34 mouse cellular contexts compared by ENCODE assay signal in the genomic region with DNA sequence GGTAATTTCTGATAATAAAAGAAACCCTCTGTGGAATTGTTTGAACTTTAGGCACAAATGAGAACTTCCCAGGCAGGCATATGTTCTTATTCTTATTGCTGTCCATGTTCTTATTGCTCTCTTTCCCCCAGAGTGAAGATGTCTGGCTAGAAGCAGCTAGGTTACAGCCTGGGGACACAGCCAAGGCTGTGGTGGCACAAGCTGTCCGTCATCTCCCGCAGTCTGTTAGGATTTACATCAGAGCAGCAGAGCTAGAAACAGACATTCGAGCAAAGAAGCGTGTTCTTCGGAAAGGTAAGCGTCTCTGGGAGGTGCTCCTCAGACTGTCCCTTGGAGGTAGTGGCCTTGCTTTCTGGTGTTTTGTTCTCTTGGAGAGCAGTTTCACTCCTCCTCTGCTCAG. TPM values are rescaled to one million over a fixed set of nuclear protein-coding genes. Genes with fewer than 3 reads are reported as not detected.
DNase-seq lines count a peak whose midpoint lies in the region; TF ChIP-seq lines count a peak whose summit lies in the region.
"Had no signal": no experiment of that assay in that cellular context is flagged by ENCODE, and none has a peak within 500 bp of the region (broad histone marks: within the 10 kb centered on the region; RNA-seq: fewer than 3 reads in every experiment).

No protein-coding gene starts in this region.

- WGBS in cerebellum, adult 2 months: 17% methylated on average over 6 of the region's 6 CpGs

- H3K4me3 ChIP-seq in cerebellum, adult 2 months (replicated peaks; ENCODE audit: insufficient read depth, low read depth, low read length): no peak overlapping the region
- H3K4me3 ChIP-seq: embryonic facial prominence, embryonic 12.5 days; forebrain, embryonic 15.5 days; heart, adult 2 months; heart, embryonic 12.5 days; kidney, embryonic 15.5 days; limb, embryonic 10.5 days; limb, embryonic 15.5 days; liver, embryonic 13.5 days had no signal

- H3K27ac ChIP-seq in cerebellum, adult 2 months (ENCODE audit: insufficient read depth, low read length): peak overlapping the region; percentile 4; the same call in 1 of the 2 replicates
- H3K27ac ChIP-seq: embryonic facial prominence, embryonic 12.5 days; forebrain, embryonic 15.5 days; heart, adult 2 months; hindbrain, embryonic 14.5 days; kidney, embryonic 15.5 days; limb, embryonic 10.5 days; limb, embryonic 15.5 days; liver, embryonic 13.5 days had no signal

- DNase-seq in layer of hippocampus, adult 11-12 months (ENCODE audit: low spot score): peak; percentile 15
- no peak for DNase-seq in layer of hippocampus, postnatal 25 days (ENCODE audit: extremely low spot score in 1 of 2, low spot score in 1 of 2)
- peak; percentile 57 to 72 for DNase-seq in cerebellum, adult 2 months
- DNase-seq in cerebellum, postnatal 14 days: peak; percentile 37 to 55
- peak; percentile 22 to 27 for DNase-seq in layer of hippocampus, postnatal 14 days (ENCODE audit: low spot score in 2 of 2)
- DNase-seq in left cerebral cortex, postnatal 10 days (ENCODE audit: extremely low spot score in 1 of 2, low spot score in 2 of 2): no peak
- no peak for DNase-seq in embryo, embryonic 10 days (ENCODE audit: low spot score)
- no peak for DNase-seq in kidney, adult 11 months
- DNase-seq: adrenal gland, postnatal 10 days; gastrocnemius, postnatal 25 days; heart, adult 2 months; kidney, postnatal 25 days; liver, embryonic 13.5 days; lung, adult 2 months; lung, postnatal 10 days; midbrain, embryonic 14.5 days; right cerebral cortex, postnatal 4 days; thymus, adult 2 months; thymus, postnatal 4 days had no signal

- TF ChIP-seq CTCF in cerebellum, adult 2 months (IDR thresholded peaks at IDR 0.05; ENCODE audit: borderline replicate concordance, insufficient read depth, low read depth, low read length): no peak

- intact Hi-C loops in left cerebral cortex, postnatal 10 days (cut with DNase I): no loop called here

- peaks cover 16% of the 10 kb centered on the region; the same call in 1 of the 2 replicates for H3K4me1 ChIP-seq in cerebellum, adult 2 months (ENCODE audit: control insufficient read depth, insufficient read depth, low read length)
- H3K4me1 ChIP-seq: embryonic facial prominence, embryonic 12.5 days; forebrain, embryonic 15.5 days; heart, embryonic 12.5 days; kidney, embryonic 15.5 days; limb, embryonic 10.5 days; limb, embryonic 15.5 days had no signal

- no peak for TF ChIP-seq POLR2A in cerebellum, adult 2 months (IDR thresholded peaks at IDR 0.05; ENCODE audit: borderline replicate concordance, insufficient read depth, low read length)

- H3K27me3 ChIP-seq in cerebellum, adult 2 months (ENCODE audit: control insufficient read depth, insufficient read depth, low read length): no peaks in the 10 kb centered on the region
- H3K27me3 ChIP-seq: embryonic facial prominence, embryonic 12.5 days; forebrain, embryonic 15.5 days; heart, embryonic 12.5 days; kidney, embryonic 15.5 days; limb, embryonic 15.5 days; liver, embryonic 13.5 days; Patski had no signal

RNA-seq across cellular contexts. Expression of a gene that starts 24.2 kb away (rescaled TPM):
- 1 to 10 TPM in 1 of 2 experiments, under 1 TPM in 1; 0.49 to 1.0 TPM for total RNA-seq in layer of hippocampus, postnatal 25 days (2021)
- 0.21 and 0.26 TPM in 2 replicates for polyA plus RNA-seq in cerebellum, adult 2 months (2012; rRNA removed)
- not detected for total RNA-seq in layer of hippocampus, postnatal 14 days (2021)
- total RNA-seq in left cerebral cortex, postnatal 10 days (2021): under 1 TPM in 1 of 2 experiments, not detected in 1; 0.67 TPM
- total RNA-seq: adrenal gland, postnatal 10 days; gastrocnemius, adult 18-20 months; gastrocnemius, postnatal 25 days; heart, adult 2 months; hematopoietic stem cell, adult 5-6 weeks; MEL; neutrophil, adult 5-6 weeks had no signal
- polyA plus RNA-seq: embryonic facial prominence, embryonic 12.5 days; forebrain, embryonic 15.5 days; frontal cortex, adult 2 months; heart, embryonic 12.5 days; heart, postnatal 0 days; limb, embryonic 15.5 days; liver, embryonic 13.5 days; lung, adult 2 months; midbrain, embryonic 14.5 days; neural tube, embryonic 11.5 days had no signal

RNA-seq across cellular contexts. Expression of a gene that starts 33.6 kb away (rescaled TPM):
- total RNA-seq in layer of hippocampus, postnatal 25 days (2021): 10 to 100 TPM; 11.7 to 14.2 TPM
- 61.0 and 62.2 TPM in 2 replicates for polyA plus RNA-seq in cerebellum, adult 2 months (2012; rRNA removed)
- 10 to 100 TPM; 14.6 to 19.5 TPM for total RNA-seq in layer of hippocampus, postnatal 14 days (2021)
- total RNA-seq in left cerebral cortex, postnatal 10 days (2021): 10 to 100 TPM; 27.1 to 28.8 TPM

RNA-seq across cellular contexts. Expression of a gene that starts 38.8 kb away (rescaled TPM):
- total RNA-seq in layer of hippocampus, postnatal 25 days (2021): 10 to 100 TPM; 10.6 to 14.8 TPM
- polyA plus RNA-seq in cerebellum, adult 2 months (2012; rRNA removed): 15.1 and 17.8 TPM in 2 replicates
- total RNA-seq in layer of hippocampus, postnatal 14 days (2021): 10 to 100 TPM; 14.4 to 15.6 TPM
- total RNA-seq in left cerebral cortex, postnatal 10 days (2021): 10 to 100 TPM; 13.9 to 14.7 TPM
- total RNA-seq: hematopoietic stem cell, adult 5-6 weeks; MEL; neutrophil, adult 5-6 weeks had no signal

RNA-seq across cellular contexts. Expression of a gene that starts 40.0 kb away (rescaled TPM):
- 100 to 1,000 TPM in 1 of 2 experiments, 10 to 100 TPM in 1; 82.8 to 114 TPM for total RNA-seq in layer of hippocampus, postnatal 25 days (2021)
- 55.5 and 55.6 TPM in 2 replicates for polyA plus RNA-seq in cerebellum, adult 2 months (2012; rRNA removed)
- total RNA-seq in layer of hippocampus, postnatal 14 days (2021): 100 to 1,000 TPM; 108 to 116 TPM
- total RNA-seq in left cerebral cortex, postnatal 10 days (2021): 100 to 1,000 TPM; 139 to 152 TPM

RNA-seq across cellular contexts. Expression of a gene that starts 41.0 kb away (rescaled TPM):
- total RNA-seq in layer of hippocampus, postnatal 25 days (2021): 10 to 100 TPM; 57.9 to 58.8 TPM
- polyA plus RNA-seq in cerebellum, adult 2 months (2012; rRNA removed): 44.2 and 44.6 TPM in 2 replicates
- total RNA-seq in layer of hippocampus, postnatal 14 days (2021): 10 to 100 TPM; 51.2 to 55.5 TPM
- 10 to 100 TPM; 44.9 to 48.8 TPM for total RNA-seq in left cerebral cortex, postnatal 10 days (2021)

Comparison
In these comparisons a context has a peak if more than half of its experiments do, and no peak if none do; other contexts are left out.
1. DNase-seq: peak in layer of hippocampus, adult 11-12 months (single experiment), cerebellum, adult 2 months (2 of 2), cerebellum, postnatal 14 days (2 of 2) and layer of hippocampus, postnatal 14 days (2 of 2); none in layer of hippocampus, postnatal 25 days (0 of 2), left cerebral cortex, postnatal 10 days (0 of 2), embryo, embryonic 10 days (single experiment) and kidney, adult 11 months (single experiment).